Mouse (Mus musculus): ENCODE results near the gene Ttc17.
A peak's percentile ranks its signal among the peaks of the same experiment; 100 is the strongest.

Ttc17 gene

GRCm38 (mm10) chr2:94289169-94289568 is 117.3 kb downstream of the Ttc17 start:
- no peak for DNase-seq

GRCm38 (mm10) chr2:94288086-94288485 is 118.4 kb downstream of the Ttc17 start:
- no peak for DNase-seq

- DNase-seq = no peak
Measured at GRCm38 (mm10) chr2:94287435-94287834, 119.1 kb downstream of the Ttc17 start.

- no peak for DNase-seq
Measured at GRCm38 (mm10) chr2:94283526-94283925, 123.0 kb downstream of the Ttc17 start.

GRCm38 (mm10) chr2:94279596-94279995 is 126.9 kb downstream of the Ttc17 start:
- no peak for DNase-seq

GRCm38 (mm10) chr2:94276103-94276502 is 130.4 kb downstream of the Ttc17 start:
- no peak for DNase-seq

- no peak for DNase-seq
Measured at GRCm38 (mm10) chr2:94275658-94276057, 130.8 kb downstream of the Ttc17 start.

- DNase-seq = peak; percentile 66
Measured at GRCm38 (mm10) chr2:94273154-94274021, 133.1 kb downstream of the Ttc17 start.

- no peak for DNase-seq
Measured at GRCm38 (mm10) chr2:94271176-94271575, 135.3 kb downstream of the Ttc17 start.

GRCm38 (mm10) chr2:94268835-94269234 is 137.7 kb downstream of the Ttc17 start:
- DNase-seq = no peak

GRCm38 (mm10) chr2:94267213-94267850 is 139.2 kb downstream of the Ttc17 start:
- no peak for DNase-seq

GRCm38 (mm10) chr2:94266381-94267160 is 139.9 kb downstream of the Ttc17 start:
- no peak for DNase-seq

GRCm38 (mm10) chr2:94265221-94266191 is 141.0 kb downstream of the Ttc17 start:
- DNase-seq = no peak

- DNase-seq = no peak
Measured at GRCm38 (mm10) chr2:94264631-94265098, 141.8 kb downstream of the Ttc17 start.

- DNase-seq = no peak
Measured at GRCm38 (mm10) chr2:94264006-94264405, 142.5 kb downstream of the Ttc17 start.

GRCm38 (mm10) chr2:94263530-94263937 is 143.0 kb downstream of the Ttc17 start:
- DNase-seq = no peak

GRCm38 (mm10) chr2:94262917-94263529 is 143.5 kb downstream of the Ttc17 start:
- DNase-seq = no peak

GRCm38 (mm10) chr2:94254102-94254501 is 152.4 kb downstream of the Ttc17 start:
- DNase-seq = no peak

Measured in thymus, postnatal 25 days (tissue).